Mouse (Mus musculus) cortical plate, adult 2 months (tissue): Measurements from ENCODE around the gene Bicc1.

ENCODE experiments used
- CTCF ChIP-seq: fragments of 200-500 bp; IDR thresholded peaks from 2 replicates; pipeline ENCODE4 v1.5.1; 2011; ENCODE audit warnings: mild to moderate bottlenecking, control low read depth, low read length; ENCODE audit not compliant: insufficient read depth; ENCODE audit errors: extremely low read depth
- POLR2A ChIP-seq: fragments of 200-500 bp; IDR thresholded peaks from 2 replicates; pipeline ENCODE4 v1.6.1; 2011; ENCODE audit warnings: mild to moderate bottlenecking, low read length, control low read depth; ENCODE audit not compliant: insufficient read depth; ENCODE audit errors: extremely low read depth

DNA sequence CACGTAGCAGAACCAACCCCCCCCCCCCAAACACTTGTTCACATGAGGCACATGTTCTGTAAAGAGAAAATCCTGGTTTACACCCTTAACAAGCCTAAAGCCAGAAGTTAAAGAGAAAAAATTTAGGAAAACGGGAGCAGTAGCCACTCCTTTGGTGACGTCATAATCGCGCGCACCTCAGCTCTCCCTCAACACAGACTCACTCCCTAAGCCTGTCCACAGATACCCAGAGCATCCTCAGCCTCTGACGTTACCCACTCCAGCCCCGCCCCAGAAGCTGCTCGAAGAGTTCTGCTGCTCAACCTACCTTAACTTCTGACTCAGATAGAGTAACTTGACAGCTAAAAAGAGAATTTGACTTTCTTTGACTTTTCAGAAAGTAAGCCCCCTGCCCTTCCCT, 28.2 kb downstream of the Bicc1 start:
- TF ChIP-seq CTCF (no peak), POLR2A (no peak)
